In the genomic region with DNA sequence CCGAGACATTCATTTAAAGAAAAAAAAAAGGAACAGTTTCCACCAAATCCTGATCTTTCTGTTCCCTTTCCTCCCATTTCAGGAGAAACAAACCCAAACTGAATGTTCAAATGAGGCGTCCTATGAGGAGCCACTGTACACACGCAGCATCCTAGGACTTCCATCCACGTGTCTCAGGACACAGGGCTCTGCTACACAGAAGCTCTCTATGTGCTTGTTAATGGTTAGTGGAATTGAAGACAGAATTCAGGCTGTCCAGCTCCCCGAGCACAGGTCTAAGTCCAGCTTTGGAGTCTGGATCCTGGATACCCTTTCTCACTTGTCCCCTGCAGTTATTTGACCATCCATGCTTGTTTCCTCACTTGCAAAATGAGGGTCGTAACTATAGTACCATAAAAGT, we compare ENCODE assay signal across 17 mouse cellular contexts.
"Had no signal": no experiment of that assay in that cellular context is flagged by ENCODE, and none has a peak within 500 bp of the region (broad histone marks: within the 10 kb centered on the region; RNA-seq: fewer than 3 reads in every experiment).

No protein-coding gene starts in this region.

- H3K4me2 ChIP-seq: liver, embryonic 12.5 days; liver, embryonic 15.5 days; lung, embryonic 15.5 days; midbrain, embryonic 13.5 days; neural tube, embryonic 13.5 days; stomach, embryonic 15.5 days had no signal

- H3K27me3 ChIP-seq: liver, embryonic 12.5 days; liver, embryonic 15.5 days; lung, embryonic 15.5 days; megakaryocyte, embryonic 14.5 days; midbrain, embryonic 13.5 days; neural tube, embryonic 13.5 days; stomach, embryonic 15.5 days had no signal

- ATAC-seq: intestine, postnatal 0 days; liver, embryonic 12.5 days; midbrain, embryonic 13.5 days; midbrain, embryonic 16.5 days had no signal

- H3K4me3 ChIP-seq: liver, embryonic 12.5 days; liver, embryonic 15.5 days; lung, embryonic 15.5 days; megakaryocyte, embryonic 14.5 days; midbrain, embryonic 10.5 days; midbrain, embryonic 13.5 days; myocyte; neural tube, embryonic 13.5 days; stomach, embryonic 15.5 days had no signal

- H3K4me1 ChIP-seq: liver, embryonic 12.5 days; liver, embryonic 15.5 days; megakaryocyte, embryonic 14.5 days; midbrain, embryonic 10.5 days; midbrain, embryonic 13.5 days; neural tube, embryonic 13.5 days; stomach, embryonic 15.5 days had no signal

- DNase-seq: left cerebral cortex, postnatal 4 days; lung, adult 18-20 months; retina, postnatal 1 day; right cerebral cortex, postnatal 25 days; spleen, adult 18-20 months; thymus, postnatal 25 days had no signal

- H3K36me3 ChIP-seq: liver, embryonic 12.5 days; liver, embryonic 15.5 days; lung, embryonic 15.5 days; midbrain, embryonic 10.5 days; midbrain, embryonic 13.5 days; neural tube, embryonic 13.5 days; stomach, embryonic 15.5 days had no signal

- H3K27ac ChIP-seq: liver, embryonic 12.5 days; liver, embryonic 15.5 days; lung, embryonic 15.5 days; midbrain, embryonic 10.5 days; midbrain, embryonic 13.5 days; neural tube, embryonic 13.5 days; stomach, embryonic 15.5 days had no signal

- H3K9ac ChIP-seq: liver, embryonic 12.5 days; liver, embryonic 15.5 days; lung, embryonic 15.5 days; midbrain, embryonic 13.5 days; neural tube, embryonic 13.5 days; stomach, embryonic 15.5 days had no signal

- H3K9me3 ChIP-seq: liver, embryonic 12.5 days; liver, embryonic 15.5 days; lung, embryonic 15.5 days; megakaryocyte, embryonic 14.5 days; midbrain, embryonic 10.5 days; midbrain, embryonic 13.5 days; neural tube, embryonic 13.5 days; stomach, embryonic 15.5 days had no signal
